Mouse (Mus musculus) cerebellum, adult (tissue): ENCODE data around the gene Tmem150b.

Source experiments
- ATAC-seq: cut with Nextera tagmentation; 2 replicates; pipeline ENCODE4 v1.9.2; 2017; ENCODE audit warnings: mild to moderate bottlenecking, moderate library complexity, mixed read lengths; ENCODE audit not compliant: insufficient number of reproducible peaks, low FRiP score, low TSS enrichment

Tmem150b gene

DNA sequence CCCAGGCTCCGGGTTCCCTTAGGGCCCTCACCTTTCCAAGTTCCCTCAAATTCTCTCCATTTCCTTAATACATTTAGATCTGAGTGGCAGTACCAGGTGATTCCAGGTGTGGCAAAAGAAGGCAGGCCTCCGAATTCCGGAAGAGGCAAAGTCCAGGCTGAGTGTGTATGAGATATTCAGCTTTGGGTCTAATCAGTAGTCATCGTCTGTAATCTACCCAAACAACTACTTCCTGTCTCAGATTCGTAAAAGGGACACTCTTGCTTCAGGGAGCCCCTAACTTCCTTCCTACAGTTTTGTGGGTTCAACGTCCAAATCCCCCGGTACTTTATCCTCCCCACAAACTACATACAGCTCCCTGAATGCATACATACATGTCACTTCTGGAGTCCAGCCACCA is at the start of gene Tmem150b:
Gene Tmem150b, minus strand, starts transcription at position 81 of the 400 bp plus-strand sequence.
- no peak for ATAC-seq

- ATAC-seq: no peak
Observed at GRCm38 (mm10) chr7:4771202-4771601, 46.2 kb upstream of the Tmem150b start, which contains the start of gene Fam71e2. Gene Fam71e2, minus strand, starts transcription at chr7:4771302.

GRCm38 (mm10) chr7:4764946-4765710 is 40.1 kb upstream of the Tmem150b start:
- no peak for ATAC-seq

- no peak for ATAC-seq
Observed at GRCm38 (mm10) chr7:4759670-4760069, 34.6 kb upstream of the Tmem150b start.

DNA sequence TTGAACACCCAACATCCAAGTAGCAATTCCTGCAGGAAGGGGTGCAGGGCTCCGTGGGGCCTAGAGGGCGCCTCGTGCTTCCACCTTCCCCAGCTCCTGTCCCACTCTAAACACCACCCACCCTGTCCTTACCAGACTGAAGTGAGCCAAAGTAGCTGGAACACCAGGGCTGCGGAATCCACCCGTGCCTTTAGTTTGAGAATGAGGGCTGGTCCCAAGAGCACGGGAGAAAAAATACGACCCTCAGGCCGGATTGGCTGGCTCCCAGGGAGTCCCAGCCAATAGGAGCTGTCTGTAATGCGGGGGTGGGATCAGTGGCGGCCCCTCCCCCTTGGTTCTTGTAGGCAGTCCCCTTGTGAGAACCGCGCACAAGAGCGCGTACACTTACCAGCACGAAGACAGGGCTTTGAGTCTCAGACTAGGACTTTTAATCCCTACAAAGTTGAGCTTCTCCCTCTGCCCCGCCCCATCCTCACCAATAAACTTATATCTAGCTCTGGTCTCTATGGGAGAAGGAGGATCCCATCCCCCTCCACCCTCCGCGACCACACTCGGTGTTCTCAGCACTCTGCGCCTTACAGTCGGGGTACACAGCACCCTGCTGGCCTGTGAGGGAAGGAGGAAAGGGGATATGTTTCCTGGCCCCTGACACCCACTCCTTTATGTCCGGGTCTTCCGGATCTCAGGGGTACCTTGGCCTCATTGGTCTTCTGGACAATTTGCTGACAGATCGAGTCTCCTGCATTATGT is 27.9 kb upstream of the Tmem150b start, which contains the start of gene Cox6b2:
Gene Cox6b2, minus strand, starts transcription at position 274 of the 750 bp plus-strand sequence.
- peak; percentile 10; the same call in 1 of the 2 replicates for ATAC-seq

- ATAC-seq: no peak
Observed at GRCm38 (mm10) chr7:4751971-4752820, 27.1 kb upstream of the Tmem150b start.

DNA sequence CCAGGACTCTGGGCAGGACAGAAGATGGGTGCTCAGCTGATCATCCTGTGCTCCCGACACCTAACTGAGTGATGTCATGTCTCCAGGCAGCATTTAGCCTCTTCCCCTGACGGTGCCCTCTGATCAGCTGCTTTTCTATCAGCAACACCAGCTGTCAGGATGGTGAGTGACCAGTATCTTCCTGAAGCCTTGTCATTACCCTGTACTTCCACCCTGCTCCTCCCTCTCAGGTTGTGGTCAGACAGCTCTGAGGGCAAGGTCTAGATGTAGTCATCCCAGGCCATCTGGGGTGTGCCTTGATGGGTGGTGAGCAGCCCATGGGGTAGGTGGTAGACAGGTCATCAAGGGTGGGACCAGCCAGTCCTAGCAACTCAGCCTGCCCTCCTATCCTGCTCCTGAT is 24.1 kb upstream of the Tmem150b start:
- ATAC-seq: no peak

DNA sequence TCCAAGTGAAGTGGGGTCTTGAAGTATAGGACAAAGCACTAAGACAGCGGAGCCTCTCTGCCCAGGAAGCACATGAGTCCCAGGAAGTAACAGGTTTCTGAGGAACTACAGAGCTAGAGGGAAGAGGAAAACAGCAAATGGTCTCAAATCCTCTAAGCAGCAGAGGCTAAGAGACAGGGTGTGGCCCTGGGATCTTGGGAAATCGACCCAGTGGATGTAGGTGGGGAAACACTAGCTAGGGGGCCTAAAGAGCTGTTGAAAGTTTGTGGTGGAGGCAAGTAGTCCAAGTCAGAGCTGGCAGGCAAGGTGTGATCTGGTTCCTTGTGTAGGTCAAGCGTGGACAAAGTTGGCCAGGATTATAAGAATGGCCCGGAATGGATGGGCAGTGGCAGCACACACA is 23.3 kb upstream of the Tmem150b start:
- ATAC-seq: no peak

DNA sequence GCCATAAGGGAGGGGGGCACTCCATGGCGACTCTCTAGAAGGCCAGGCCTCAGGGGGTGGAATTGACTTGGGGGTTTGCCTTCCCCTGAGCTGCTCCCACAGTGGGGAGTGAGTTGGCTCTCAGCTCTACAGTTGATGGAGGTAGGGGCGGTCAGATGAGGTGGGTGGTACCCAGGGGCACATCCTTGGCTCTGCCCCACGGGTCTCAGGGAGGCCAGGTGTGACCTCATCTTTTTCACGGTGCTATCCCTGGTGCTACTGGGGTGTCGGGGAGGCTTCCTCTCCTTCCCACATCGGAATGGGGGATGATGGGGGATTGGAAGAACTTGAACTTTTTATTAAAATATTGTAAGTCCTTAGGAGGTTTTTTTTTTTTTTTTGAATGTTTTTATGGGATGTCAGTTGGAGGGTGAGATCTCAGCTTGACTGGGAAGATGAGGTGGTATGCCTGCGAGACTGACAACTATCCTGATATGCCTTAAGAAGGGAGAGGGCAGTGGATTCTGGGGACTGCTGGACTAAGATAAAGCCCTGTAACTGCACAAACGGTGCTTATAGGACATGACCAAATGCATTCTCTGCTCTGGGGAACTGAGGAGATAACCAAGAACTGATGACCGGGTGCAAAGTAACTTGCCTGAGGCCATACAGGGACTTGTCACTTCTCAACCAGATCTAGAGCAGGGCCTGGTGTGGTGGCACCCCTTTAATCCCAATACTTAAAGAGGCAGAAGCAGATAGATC is 22.3 kb upstream of the Tmem150b start:
- ATAC-seq: no peak

GRCm38 (mm10) chr7:4746326-4746980 is 21.4 kb upstream of the Tmem150b start:
- ATAC-seq: no peak

GRCm38 (mm10) chr7:4744886-4745285 is 19.8 kb upstream of the Tmem150b start:
- no peak for ATAC-seq

DNA sequence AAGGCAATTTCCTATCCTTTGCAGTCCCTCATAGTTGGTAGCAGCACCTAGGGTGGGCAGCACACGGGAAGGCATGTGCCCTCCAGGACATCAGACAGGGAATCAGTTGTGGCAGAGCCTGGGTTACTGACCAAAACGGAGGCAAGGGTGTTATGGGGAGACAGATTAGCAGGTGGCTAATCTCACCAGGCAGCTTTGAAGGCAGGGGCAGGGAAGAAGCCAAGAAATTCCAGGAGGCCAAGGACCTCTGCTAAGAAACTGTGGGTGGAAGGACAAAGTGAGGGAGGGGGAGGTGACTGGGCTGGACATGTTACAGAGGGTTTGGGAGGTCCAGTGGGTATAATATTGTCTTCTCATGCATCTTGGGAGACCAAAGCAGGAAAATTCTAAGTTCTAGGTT is 18.3 kb upstream of the Tmem150b start:
- no peak for ATAC-seq

- ATAC-seq: no peak
Observed at GRCm38 (mm10) chr7:4742482-4742819, 17.4 kb upstream of the Tmem150b start.

DNA sequence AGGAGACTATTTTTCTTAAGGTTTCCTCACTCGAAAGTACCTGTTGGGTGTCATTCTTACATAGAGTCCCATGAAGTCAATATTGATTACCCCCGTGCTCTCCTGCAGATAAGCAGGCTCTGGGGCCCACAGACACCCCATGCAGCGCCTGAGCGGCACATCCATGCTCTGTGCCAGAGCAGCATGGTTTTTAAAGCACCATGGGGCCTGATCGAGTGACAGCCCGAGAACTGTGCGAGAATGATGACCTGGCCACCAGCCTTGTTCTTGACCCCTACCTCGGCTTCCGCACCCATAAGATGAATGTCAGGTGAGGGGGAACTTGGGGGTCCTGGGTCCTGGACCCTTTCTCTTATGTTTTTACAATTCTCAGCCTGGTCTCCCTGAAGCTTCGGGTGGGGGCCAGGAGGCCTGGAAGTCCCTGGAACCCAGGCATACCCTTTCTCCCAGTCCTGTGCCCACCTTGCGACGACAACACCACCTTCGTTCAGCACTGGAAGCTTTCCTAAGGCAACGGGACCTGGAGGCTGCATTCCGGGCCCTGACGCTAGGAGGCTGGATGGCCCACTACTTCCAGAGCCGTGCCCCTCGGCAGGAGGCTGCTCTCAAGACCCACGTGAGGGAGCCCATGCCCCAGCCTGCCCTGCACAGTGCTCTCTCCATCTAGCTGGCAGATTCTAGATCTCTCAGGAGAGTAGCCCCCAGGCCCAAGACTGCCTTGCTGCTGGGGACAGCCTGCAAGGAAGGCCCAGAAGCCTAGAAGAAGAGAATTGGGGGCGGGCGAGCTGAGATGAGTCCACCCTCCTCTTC is 16.8 kb upstream of the Tmem150b start:
- ATAC-seq: no peak

- no peak for ATAC-seq
Observed at GRCm38 (mm10) chr7:4741151-4741550, 16.1 kb upstream of the Tmem150b start.

DNA sequence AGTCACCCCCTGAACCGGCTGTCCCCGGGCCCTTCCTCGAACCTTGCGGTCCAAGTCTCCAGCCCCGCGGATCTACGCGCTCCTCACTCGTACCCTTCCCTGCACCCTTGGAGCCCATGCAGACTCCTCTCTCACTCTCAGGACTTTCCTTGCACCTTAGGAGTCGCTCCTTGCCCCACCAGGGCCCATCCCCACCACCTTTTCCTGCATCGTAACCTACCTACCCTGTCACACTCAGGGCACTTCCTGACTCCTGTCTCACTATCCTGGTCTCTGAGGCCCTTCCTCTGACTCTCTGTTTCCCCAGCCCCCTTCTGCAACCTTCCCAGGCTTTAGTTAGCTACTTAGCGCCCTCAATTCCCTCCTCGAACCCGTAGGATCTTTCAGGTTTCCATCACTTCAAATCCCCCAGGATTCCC is 15.3 kb upstream of the Tmem150b start:
- peak; percentile 6; the same call in 1 of the 2 replicates for ATAC-seq

- ATAC-seq: peak; percentile 95
Observed at GRCm38 (mm10) chr7:4739544-4740275, 14.7 kb upstream of the Tmem150b start, which contains the start of gene Kmt5c. Gene Kmt5c, plus strand, starts transcription at chr7:4740115.

DNA sequence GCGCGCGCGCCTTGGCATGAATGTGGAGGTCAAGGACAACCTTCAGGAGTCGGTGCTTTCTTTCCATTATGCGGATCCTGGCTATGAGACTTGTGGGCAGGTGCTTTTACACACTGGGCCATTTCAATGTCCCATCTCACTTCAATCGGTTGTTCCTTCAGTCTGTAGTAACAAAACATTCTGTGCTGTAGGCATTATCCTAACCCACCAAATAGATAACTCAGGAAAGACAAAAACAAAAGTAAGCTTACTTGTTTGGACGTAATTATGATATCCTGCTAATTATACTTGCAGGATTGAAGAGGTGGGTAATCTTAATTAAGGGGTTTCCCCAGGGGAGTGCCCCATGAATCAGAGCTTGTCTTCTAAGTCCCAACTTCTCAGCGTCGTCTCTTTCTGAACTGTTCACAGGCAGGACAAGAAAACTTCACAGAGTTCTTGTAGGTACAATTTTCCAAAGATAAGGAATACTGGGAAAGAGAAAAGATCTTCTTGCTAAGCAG is 14.0 kb upstream of the Tmem150b start:
- ATAC-seq: no peak
